Comparison of ENCODE assay signal across 9 mouse cellular contexts in the genomic region with DNA sequence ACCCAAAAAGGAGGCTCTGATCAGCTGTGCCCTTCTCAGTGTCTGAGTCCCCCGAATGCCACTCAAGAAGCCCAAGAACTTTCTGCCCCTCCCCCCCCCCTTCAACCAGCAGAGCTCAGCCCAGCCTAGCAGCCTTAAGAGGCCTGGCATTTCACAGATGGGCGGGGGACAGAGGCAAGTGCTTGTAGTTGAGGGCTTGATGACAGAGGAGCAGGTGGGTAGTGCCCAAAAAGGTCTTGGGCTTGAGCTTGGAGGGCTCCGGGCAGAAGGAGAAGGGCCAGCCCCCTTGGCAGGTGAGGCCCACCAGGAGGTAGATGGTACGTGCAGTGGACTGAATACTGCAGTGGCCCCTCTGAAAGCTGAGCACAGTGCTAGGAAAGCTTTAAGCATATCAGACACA. TPM values are rescaled to one million over a fixed set of nuclear protein-coding genes. Genes with fewer than 3 reads are reported as not detected.
A peak's percentile ranks its signal among the peaks of the same experiment; 100 is the strongest.
DNase-seq lines count a peak whose midpoint lies in the region; ATAC-seq and TF ChIP-seq lines count a peak whose summit lies in the region.
"Had no signal": no experiment of that assay in that cellular context is flagged by ENCODE, and none has a peak within 500 bp of the region (broad histone marks: within the 10 kb centered on the region; RNA-seq: fewer than 3 reads in every experiment).

No protein-coding gene starts in this region.

- peak overlapping the region; percentile 93; the same call in 1 of the 2 replicates for H3K27ac ChIP-seq in gastrocnemius, adult 2 months
- no peak overlapping the region for H3K27ac ChIP-seq in neural tube, embryonic 13.5 days (replicated peaks)

- H3K9ac ChIP-seq in neural tube, embryonic 13.5 days = peak overlapping the region; percentile 94; the same call in 1 of the 2 replicates

- ATAC-seq in megakaryocyte, adult 5-6 weeks (ENCODE audit: poor library complexity, severe bottlenecking) = no peak
- ATAC-seq in neural tube, embryonic 13.5 days (ENCODE audit: low read depth) = no peak
- ATAC-seq in megakaryocyte progenitor cell, adult 5-6 weeks (replicated peaks; ENCODE audit: poor library complexity) = no peak

- no peaks in the 10 kb centered on the region for H3K27me3 ChIP-seq in megakaryocyte, embryonic 14.5 days (replicated peaks)
- no peaks in the 10 kb centered on the region for H3K27me3 ChIP-seq in neural tube, embryonic 13.5 days

- no peak for DNase-seq in gastrocnemius, adult 2 months
- DNase-seq in gastrocnemius, postnatal 10 days = no peak
- DNase-seq in lung, adult 2 months = peak; percentile 51
- DNase-seq in cerebellum, adult 11 months = no peak

- H3K4me1 ChIP-seq in megakaryocyte, embryonic 14.5 days = peaks cover 78% of the 10 kb centered on the region
- peaks cover 18% of the 10 kb centered on the region for H3K4me1 ChIP-seq in lung, adult 2 months (ENCODE audit: control insufficient read depth, insufficient read depth, low read length)
- H3K4me1 ChIP-seq in neural tube, embryonic 13.5 days (replicated peaks) = peaks cover 58% of the 10 kb centered on the region

- H3K4me3 ChIP-seq in gastrocnemius, adult 2 months = no peak overlapping the region; the same call in 1 of the 2 replicates
- H3K4me3 ChIP-seq in megakaryocyte, embryonic 14.5 days (replicated peaks) = peak overlapping the region; percentile 29
- H3K4me3 ChIP-seq in lung, adult 2 months (replicated peaks; ENCODE audit: extremely low read depth, low read depth, low read length) = no peak overlapping the region
- peak overlapping the region; percentile 95 for H3K4me3 ChIP-seq in neural tube, embryonic 13.5 days

- no peaks in the 10 kb centered on the region for H3K9me3 ChIP-seq in megakaryocyte, embryonic 14.5 days
- no peaks in the 10 kb centered on the region for H3K9me3 ChIP-seq in neural tube, embryonic 13.5 days

- intact Hi-C loops in gastrocnemius, adult 2 months (cut with DNase I) = no loop called here

- WGBS in lung, adult 2 months = 64% methylated on average over 4 of the region's 4 CpGs
- 84% methylated on average over 4 of the region's 4 CpGs for WGBS in neural tube, embryonic 13.5 days

- H3K36me3 ChIP-seq in megakaryocyte, embryonic 14.5 days (replicated peaks; ENCODE audit: low read length) = peaks cover 31% of the 10 kb centered on the region
- H3K36me3 ChIP-seq in neural tube, embryonic 13.5 days = 0 out of 2 replicates have a peak, but pooled peaks cover 1% of the 10 kb centered on the region

- TF ChIP-seq CTCF in gastrocnemius, adult 2 months (IDR thresholded peaks at IDR 0.05) = no peak
- no peak for TF ChIP-seq CTCF in lung, adult 2 months (IDR thresholded peaks at IDR 0.05; ENCODE audit: insufficient read depth, low read length)

- H3K4me2 ChIP-seq in neural tube, embryonic 13.5 days = peak overlapping the region; percentile 97

- no peak for TF ChIP-seq POLR2A in lung, adult 2 months (IDR thresholded peaks at IDR 0.05; ENCODE audit: borderline replicate concordance, extremely low read depth, low read depth, low read length)

RNA-seq across cellular contexts. Expression of gene Prkaca, which starts 1.7 kb away (rescaled TPM):
- total RNA-seq in gastrocnemius, adult 2 months (2021) = 100 to 1,000 TPM; 137 to 165 TPM
- 100 to 1,000 TPM; 490 to 518 TPM for total RNA-seq in gastrocnemius, postnatal 10 days (2021)
- polyA plus RNA-seq in megakaryocyte, embryonic 14.5 days (2012; ENCODE audit: insufficient read depth, low replicate concordance) = 25.3 and 30.8 TPM in 2 replicates
- 19.6 and 21.6 TPM in 2 replicates for total RNA-seq in megakaryocyte, adult 5-6 weeks (2015)
- total RNA-seq in megakaryocyte, adult 5-6 weeks (2017) = 17.7 and 17.9 TPM in 2 replicates
- polyA plus RNA-seq in lung, adult 2 months (2012; rRNA removed) = 57.0 and 79.9 TPM in 2 replicates
- polyA plus RNA-seq in neural tube, embryonic 13.5 days (2015; fragmentation: Nextera tagmentation; extraction: Ambion mirVana) = 203 and 207 TPM in 2 replicates
- total RNA-seq in megakaryocyte progenitor cell, adult 5-6 weeks (2015) = 23.8 and 24.8 TPM in 2 replicates
- 22.4 and 24.0 TPM in 2 replicates for total RNA-seq in megakaryocyte progenitor cell, adult 5-6 weeks (2017)

RNA-seq across cellular contexts. Expression of gene Asf1b, which starts 19.2 kb away (rescaled TPM):
- under 1 TPM; 0.23 to 0.42 TPM for total RNA-seq in gastrocnemius, adult 2 months (2021)
- 1 to 10 TPM; 6.5 to 7.3 TPM for total RNA-seq in gastrocnemius, postnatal 10 days (2021)
- polyA plus RNA-seq in megakaryocyte, embryonic 14.5 days (2012; ENCODE audit: insufficient read depth, low replicate concordance) = 38.1 and 95.4 TPM in 2 replicates
- total RNA-seq in megakaryocyte, adult 5-6 weeks (2015) = 87.3 and 95.0 TPM in 2 replicates
- 68.5 and 71.1 TPM in 2 replicates for total RNA-seq in megakaryocyte, adult 5-6 weeks (2017)
- polyA plus RNA-seq in lung, adult 2 months (2012; rRNA removed) = 7.5 and 7.9 TPM in 2 replicates
- polyA plus RNA-seq in neural tube, embryonic 13.5 days (2015; fragmentation: Nextera tagmentation; extraction: Ambion mirVana) = 12.7 and 14.6 TPM in 2 replicates
- 40.3 and 51.0 TPM in 2 replicates for total RNA-seq in megakaryocyte progenitor cell, adult 5-6 weeks (2015)
- total RNA-seq in megakaryocyte progenitor cell, adult 5-6 weeks (2017) = 32.5 and 38.1 TPM in 2 replicates

RNA-seq across cellular contexts. Expression of gene Gm10644, which starts 19.5 kb away (rescaled TPM):
- under 1 TPM; 0.64 to 0.84 TPM for total RNA-seq in gastrocnemius, adult 2 months (2021)
- under 1 TPM in 1 of 2 experiments, not detected in 1; 0.32 TPM for total RNA-seq in gastrocnemius, postnatal 10 days (2021)
- not detected in 2 replicates for polyA plus RNA-seq in megakaryocyte, embryonic 14.5 days (2012; ENCODE audit: insufficient read depth, low replicate concordance)
- 0.09 and 0.31 TPM in 2 replicates for total RNA-seq in megakaryocyte, adult 5-6 weeks (2015)
- total RNA-seq in megakaryocyte, adult 5-6 weeks (2017) = 0.40 and 0.94 TPM in 2 replicates
- polyA plus RNA-seq in lung, adult 2 months (2012; rRNA removed) = 1.7 and 2.0 TPM in 2 replicates
- polyA plus RNA-seq in neural tube, embryonic 13.5 days (2015; fragmentation: Nextera tagmentation; extraction: Ambion mirVana) = 0.62 and 0.77 TPM in 2 replicates
- not detected in 2 replicates for total RNA-seq in megakaryocyte progenitor cell, adult 5-6 weeks (2015)
- total RNA-seq in megakaryocyte progenitor cell, adult 5-6 weeks (2017) = 0.46 TPM in 1 of 2 replicates, not detected in the other

RNA-seq across cellular contexts. Expression of gene Samd1, which starts 23.0 kb away (rescaled TPM):
- 10 to 100 TPM; 15.1 to 19.8 TPM for total RNA-seq in gastrocnemius, adult 2 months (2021)
- total RNA-seq in gastrocnemius, postnatal 10 days (2021) = 10 to 100 TPM; 24.8 to 30.3 TPM
- 72.0 and 104 TPM in 2 replicates for polyA plus RNA-seq in megakaryocyte, embryonic 14.5 days (2012; ENCODE audit: insufficient read depth, low replicate concordance)
- 63.0 and 69.1 TPM in 2 replicates for total RNA-seq in megakaryocyte, adult 5-6 weeks (2015)
- 46.6 and 48.4 TPM in 2 replicates for total RNA-seq in megakaryocyte, adult 5-6 weeks (2017)
- 37.0 and 37.9 TPM in 2 replicates for polyA plus RNA-seq in lung, adult 2 months (2012; rRNA removed)
- polyA plus RNA-seq in neural tube, embryonic 13.5 days (2015; fragmentation: Nextera tagmentation; extraction: Ambion mirVana) = 8.0 and 8.3 TPM in 2 replicates
- 54.3 and 64.6 TPM in 2 replicates for total RNA-seq in megakaryocyte progenitor cell, adult 5-6 weeks (2015)
- total RNA-seq in megakaryocyte progenitor cell, adult 5-6 weeks (2017) = 45.7 and 57.0 TPM in 2 replicates

RNA-seq across cellular contexts. Expression of gene 1700067K01Rik, which starts 26.8 kb away (rescaled TPM):
- total RNA-seq in gastrocnemius, adult 2 months (2021) = under 1 TPM in 1 of 2 experiments, not detected in 1; 0.48 TPM
- under 1 TPM in 1 of 2 experiments, not detected in 1; 0.47 TPM for total RNA-seq in gastrocnemius, postnatal 10 days (2021)
- polyA plus RNA-seq in megakaryocyte, embryonic 14.5 days (2012; ENCODE audit: insufficient read depth, low replicate concordance) = 0.75 and 2.7 TPM in 2 replicates
- 0.16 TPM in 1 of 2 replicates, not detected in the other for total RNA-seq in megakaryocyte, adult 5-6 weeks (2015)
- 0.41 TPM in 1 of 2 replicates, not detected in the other for total RNA-seq in megakaryocyte, adult 5-6 weeks (2017)
- polyA plus RNA-seq in lung, adult 2 months (2012; rRNA removed) = 0.35 and 0.36 TPM in 2 replicates
- polyA plus RNA-seq in neural tube, embryonic 13.5 days (2015; fragmentation: Nextera tagmentation; extraction: Ambion mirVana) = 0.62 and 0.87 TPM in 2 replicates
- total RNA-seq in megakaryocyte progenitor cell, adult 5-6 weeks (2015) = 0.67 TPM in 1 of 2 replicates, not detected in the other
- 0.37 and 2.0 TPM in 2 replicates for total RNA-seq in megakaryocyte progenitor cell, adult 5-6 weeks (2017)
- polyA plus RNA-seq: frontal cortex, adult 2 months had no signal

Comparison
In these comparisons a context has a peak if more than half of its experiments do, and no peak if none do; other contexts are left out.
1. RNA of gene Asf1b, which starts 19.2 kb away (total RNA-seq): 68.5 to 95.0 TPM in megakaryocyte, adult 5-6 weeks, 32.5 to 51.0 TPM in megakaryocyte progenitor cell, adult 5-6 weeks and 6.5 to 7.3 TPM in gastrocnemius, postnatal 10 days; 0.23 to 0.42 TPM in gastrocnemius, adult 2 months; every median in the first group is over 4 times any median in the second.
2. H3K4me3 ChIP-seq: peak in megakaryocyte, embryonic 14.5 days (single experiment) and neural tube, embryonic 13.5 days (single experiment); none in gastrocnemius, adult 2 months (single experiment) and lung, adult 2 months (single experiment).
3. RNA of gene Prkaca, which starts 1.7 kb away (total RNA-seq): 490 to 518 TPM in gastrocnemius, postnatal 10 days and 137 to 165 TPM in gastrocnemius, adult 2 months; 22.4 to 24.8 TPM in megakaryocyte progenitor cell, adult 5-6 weeks and 17.7 to 21.6 TPM in megakaryocyte, adult 5-6 weeks; every median in the first group is over 4 times any median in the second.